Mouse (Mus musculus): ENCODE data around the gene Olfr262.
"Not testable (repeated sequence)": the region's sequence is repeated elsewhere in the genome, so short reads cannot be mapped to it uniquely, and the experiment has no call there.

Olfr262 gene

GRCm38 (mm10) chr19:12241559-12241958 lies at the start of gene Olfr262:
Gene Olfr262, minus strand, starts transcription at chr19:12241659.
- DNase-seq (ENCODE audit: low spot score), result no peak

- no peak for DNase-seq (ENCODE audit: low spot score)
Measured at GRCm38 (mm10) chr19:12279554-12279953, 38.1 kb upstream of the Olfr262 start, which contains the start of gene Olfr1434. Gene Olfr1434, plus strand, starts transcription at chr19:12279854.

GRCm38 (mm10) chr19:12260732-12261131 lies 19.3 kb upstream of the Olfr262 start, which contains the start of gene Olfr235:
Gene Olfr235, plus strand, starts transcription at chr19:12261032.
- no peak for DNase-seq (ENCODE audit: low spot score)

GRCm38 (mm10) chr19:12232496-12232895 lies 9.0 kb downstream of the Olfr262 start, which contains the start of gene Olfr1432:
Gene Olfr1432, minus strand, starts transcription at chr19:12232596.
- not testable (repeated sequence) for DNase-seq (ENCODE audit: low spot score)

- no peak for DNase-seq (ENCODE audit: low spot score)
Measured at GRCm38 (mm10) chr19:12200334-12200733, 41.1 kb downstream of the Olfr262 start, which contains the start of gene Olfr1431. Gene Olfr1431, plus strand, starts transcription at chr19:12200634.

GRCm38 (mm10) chr19:12199076-12199475 lies 42.4 kb downstream of the Olfr262 start:
- not testable (repeated sequence) for DNase-seq (ENCODE audit: low spot score)
